Mouse (Mus musculus): ENCODE measurements around the gene Gm20721.

The Gm20721 gene

GRCm38 (mm10) chr2:174295900-174296465 is 50.5 kb downstream of the Gm20721 start:
- no peak for DNase-seq

- DNase-seq = peak; percentile 28
Measured at GRCm38 (mm10) chr2:174295175-174295899, 51.2 kb downstream of the Gm20721 start.

- no peak for DNase-seq
Measured at GRCm38 (mm10) chr2:174294457-174294856, 52.1 kb downstream of the Gm20721 start.

GRCm38 (mm10) chr2:174291662-174292030 is 54.9 kb downstream of the Gm20721 start:
- DNase-seq = no peak

DNA sequence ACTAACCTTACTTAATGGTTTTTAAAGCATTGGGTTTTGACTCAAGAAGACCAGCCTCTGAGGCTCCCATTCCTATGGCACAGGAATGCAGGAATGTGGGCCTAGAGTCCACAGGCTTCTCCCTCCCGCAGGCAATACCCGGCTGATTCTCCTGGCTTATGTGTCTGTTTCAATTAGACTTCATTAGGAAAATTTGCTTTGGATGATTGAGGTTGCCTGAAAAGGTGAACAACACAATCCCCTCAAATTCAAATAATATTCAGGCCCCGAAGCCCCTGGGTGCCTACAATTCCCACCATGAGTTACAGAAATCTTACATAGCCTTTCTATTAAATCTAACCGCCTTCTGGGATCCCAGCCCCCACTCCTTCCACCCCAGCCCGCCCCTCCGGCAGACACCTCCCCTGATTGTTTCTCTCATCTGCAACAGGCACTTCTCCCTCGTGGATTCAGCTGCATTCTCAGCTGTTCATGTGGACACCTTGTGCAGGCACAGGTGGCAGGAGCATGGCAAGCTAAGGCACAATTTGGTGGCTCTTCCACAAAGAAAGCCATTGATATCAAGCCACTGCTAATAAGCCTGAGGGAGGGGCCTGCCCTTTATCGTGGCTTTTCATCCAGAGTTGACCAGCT is 55.4 kb downstream of the Gm20721 start:
- no peak for DNase-seq

DNA sequence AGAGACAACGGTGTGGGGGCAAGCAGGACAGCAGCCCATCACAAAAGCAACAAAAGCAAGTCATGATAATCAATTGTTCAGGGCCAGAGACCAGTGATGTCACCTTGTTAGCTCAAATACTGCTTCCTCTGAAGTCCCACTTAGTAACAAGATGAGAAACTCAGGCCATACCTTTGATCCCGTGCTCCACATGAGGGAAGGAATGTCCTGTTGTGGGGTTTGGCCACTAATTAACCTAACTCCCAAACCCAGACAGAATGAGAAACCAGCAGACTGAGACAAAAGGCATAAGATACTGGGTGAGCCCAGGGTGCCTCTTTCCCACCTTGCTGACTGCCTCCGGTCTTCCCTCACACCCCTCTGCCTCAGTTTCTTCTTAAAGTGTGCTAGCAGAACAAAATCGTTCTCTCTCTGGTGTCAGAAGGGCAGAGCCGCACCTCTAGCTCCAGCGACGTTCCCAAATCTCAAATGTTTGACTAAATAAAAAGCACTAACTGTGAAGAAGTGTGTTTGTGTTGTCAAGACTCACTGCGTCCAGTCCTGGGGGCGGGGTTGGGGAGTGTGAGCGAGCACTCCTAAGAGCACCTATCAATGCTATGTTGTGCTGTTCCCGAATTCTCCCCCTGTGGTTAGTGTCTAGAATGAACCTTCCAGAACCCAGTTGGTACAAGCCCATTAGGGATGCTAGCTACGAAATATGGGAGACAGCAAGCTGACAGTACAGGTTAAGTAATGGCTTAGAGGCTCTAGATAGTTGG is 57.7 kb downstream of the Gm20721 start:
- no peak for DNase-seq

- no peak for DNase-seq
Measured at GRCm38 (mm10) chr2:174287921-174288320, 58.6 kb downstream of the Gm20721 start.

- no peak for DNase-seq
Measured at GRCm38 (mm10) chr2:174285921-174286470, 60.5 kb downstream of the Gm20721 start.

GRCm38 (mm10) chr2:174284807-174285457 is 61.6 kb downstream of the Gm20721 start:
- DNase-seq = no peak

DNA sequence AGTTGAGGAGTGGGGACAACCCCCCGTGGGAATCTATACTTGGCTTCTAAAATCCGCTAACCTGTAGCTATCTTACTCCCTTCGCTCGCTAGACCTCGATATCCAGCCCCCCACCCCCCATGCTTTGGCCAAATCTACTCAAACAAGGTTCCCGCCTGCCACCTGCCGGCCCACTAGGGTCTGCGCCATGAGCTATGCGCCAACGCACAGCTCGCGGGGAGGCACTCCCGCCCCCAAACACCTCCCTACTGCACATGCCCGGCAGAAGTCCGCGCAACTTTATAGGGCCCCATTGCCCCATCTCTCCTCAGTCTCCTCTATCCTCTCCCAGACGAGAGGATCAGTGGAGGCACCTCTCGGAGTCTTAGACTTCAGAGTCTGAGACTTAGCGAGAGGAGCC is 62.5 kb downstream of the Gm20721 start, which contains the start of gene Gnas:
Gnas (plus strand) TSS at position 310 of the 400 bp plus-strand sequence.
- DNase-seq = no peak

DNA sequence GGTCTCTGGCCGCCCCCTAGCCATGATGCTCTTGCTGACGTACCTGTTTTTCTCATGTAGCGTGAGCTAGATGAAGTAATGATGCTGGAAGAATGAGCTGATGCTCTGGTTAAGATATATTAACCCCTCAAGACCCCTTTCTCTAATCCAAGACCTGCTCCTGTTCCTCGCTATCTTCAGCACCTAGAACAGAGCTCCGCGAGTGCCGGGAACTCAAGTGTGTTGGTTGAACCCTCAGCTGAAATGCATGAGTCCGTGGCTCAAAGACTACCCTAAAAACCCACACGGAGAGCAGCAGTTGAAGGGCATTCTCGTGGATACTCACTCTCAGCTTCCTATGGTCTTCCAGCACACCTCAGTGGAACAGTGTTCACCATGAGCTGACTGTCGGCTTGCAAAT is 63.2 kb downstream of the Gm20721 start:
- DNase-seq = no peak
